Mouse (Mus musculus) midbrain, embryonic 16.5 days (tissue): ENCODE data around the gene Itgbl1. TPM values are rescaled to one million over a fixed set of nuclear protein-coding genes. Genes with fewer than 3 reads are reported as not detected.

Source experiments
- ATAC-seq: fragments of 200-750 bp; cut with Nextera tagmentation; 2 replicates; pipeline ENCODE4 v1.8.0; 2017; ENCODE audit warnings: moderate TSS enrichment
- H3K27ac ChIP-seq: fragments of 300-500 bp; sonication (generic); 2 replicates; pipeline ENCODE4 v1.5.1; 2014; ENCODE audit warnings: mild to moderate bottlenecking, low read length, mixed read lengths
- H3K27me3 ChIP-seq: fragments of 300-500 bp; sonication (generic); 2 replicates; pipeline ENCODE4 v1.6.1; 2014; ENCODE audit warnings: low read depth, low read length, mixed read lengths; ENCODE audit not compliant: control insufficient read depth, insufficient read depth
- H3K36me3 ChIP-seq: fragments of 300-500 bp; sonication (generic); 2 replicates; pipeline ENCODE4 v1.6.1; 2014; ENCODE audit warnings: mild to moderate bottlenecking, low read length, moderate library complexity, mixed read lengths; ENCODE audit not compliant: control insufficient read depth, insufficient read depth
- H3K4me1 ChIP-seq: fragments of 300-500 bp; sonication (generic); 2 replicates; pipeline ENCODE4 v1.6.1; 2014; ENCODE audit warnings: mild to moderate bottlenecking, low read length, mixed read lengths; ENCODE audit not compliant: control insufficient read depth, insufficient read depth
- H3K4me2 ChIP-seq: fragments of 300-500 bp; sonication (generic); 2 replicates; pipeline ENCODE4 v1.6.1; 2014; ENCODE audit warnings: mild to moderate bottlenecking, low read length, mixed read lengths
- H3K4me3 ChIP-seq: fragments of 300-500 bp; sonication (generic); 2 replicates; pipeline ENCODE4 v1.5.1; 2014; ENCODE audit warnings: low read depth, mild to moderate bottlenecking, low read length, moderate library complexity, mixed read lengths
- H3K9ac ChIP-seq: fragments of 300-500 bp; sonication (generic); 2 replicates; pipeline ENCODE4 v1.6.1; 2014; ENCODE audit warnings: low read depth, low read length, mixed read lengths
- H3K9me3 ChIP-seq: fragments of 300-500 bp; sonication (generic); replicated peaks from 2 replicates; pipeline ENCODE4 v1.6.1; 2014; ENCODE audit warnings: mild to moderate bottlenecking, low read length, mixed read lengths; ENCODE audit not compliant: control insufficient read depth, poor library complexity, severe bottlenecking
- WGBS: fragments of 180-500 bp; shearing (Covaris S2); extraction: QIAGEN DNeasy Blood & Tissue Kit; methylation state at CpG from one replicate; pipeline ENCODE4 v1.1.7; 2014; 5-methylcytosine and 5-hydroxymethylcytosine counted together
- polyA plus RNA-seq: library from polyadenylated mRNA; unstranded; fragments of >200 nt; fragmentation: Nextera tagmentation; extraction: Ambion mirVana; gene quantifications from 2 replicates; pipeline ENCODE4 v1.2.1, GENCODE M21; 2015

The Itgbl1 gene
- polyA plus RNA-seq, 1 experiment from 2014 or later, result 4.6 TPM

DNA sequence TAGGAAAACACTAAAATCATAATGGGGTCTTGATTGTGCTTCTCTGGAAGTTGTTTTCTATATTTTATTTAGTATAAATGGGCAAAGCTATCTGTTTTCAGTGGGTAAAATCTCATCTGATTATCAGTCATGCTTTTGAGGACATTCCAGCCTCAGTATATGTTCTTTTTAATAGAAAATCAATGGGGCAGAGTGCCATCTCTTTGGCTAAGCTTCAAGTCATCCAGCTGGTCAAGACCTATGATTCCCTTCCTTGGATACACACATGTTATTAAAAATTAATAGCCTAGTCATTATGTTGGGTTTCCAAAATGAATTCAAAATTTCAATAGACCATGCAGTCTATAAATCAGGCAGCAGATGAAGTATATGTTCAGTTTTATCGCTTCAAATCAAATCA lies 204.8 kb downstream of the Itgbl1 start:
- Histone ChIP-seq H3K9ac (no peak overlapping the region), H3K27me3 (no peaks in the 10 kb centered on the region), H3K36me3 (no peaks in the 10 kb centered on the region), H3K4me3 (no peak overlapping the region), H3K9me3 (no peaks in the 10 kb centered on the region), H3K4me1 (peaks cover 3% of the 10 kb centered on the region; the same call in 1 of the 2 replicates), H3K27ac (no peak overlapping the region), H3K4me2 (no peak overlapping the region)
- WGBS, result 92% methylated on average over 1 of the region's 1 CpGs
- no peak for ATAC-seq

DNA sequence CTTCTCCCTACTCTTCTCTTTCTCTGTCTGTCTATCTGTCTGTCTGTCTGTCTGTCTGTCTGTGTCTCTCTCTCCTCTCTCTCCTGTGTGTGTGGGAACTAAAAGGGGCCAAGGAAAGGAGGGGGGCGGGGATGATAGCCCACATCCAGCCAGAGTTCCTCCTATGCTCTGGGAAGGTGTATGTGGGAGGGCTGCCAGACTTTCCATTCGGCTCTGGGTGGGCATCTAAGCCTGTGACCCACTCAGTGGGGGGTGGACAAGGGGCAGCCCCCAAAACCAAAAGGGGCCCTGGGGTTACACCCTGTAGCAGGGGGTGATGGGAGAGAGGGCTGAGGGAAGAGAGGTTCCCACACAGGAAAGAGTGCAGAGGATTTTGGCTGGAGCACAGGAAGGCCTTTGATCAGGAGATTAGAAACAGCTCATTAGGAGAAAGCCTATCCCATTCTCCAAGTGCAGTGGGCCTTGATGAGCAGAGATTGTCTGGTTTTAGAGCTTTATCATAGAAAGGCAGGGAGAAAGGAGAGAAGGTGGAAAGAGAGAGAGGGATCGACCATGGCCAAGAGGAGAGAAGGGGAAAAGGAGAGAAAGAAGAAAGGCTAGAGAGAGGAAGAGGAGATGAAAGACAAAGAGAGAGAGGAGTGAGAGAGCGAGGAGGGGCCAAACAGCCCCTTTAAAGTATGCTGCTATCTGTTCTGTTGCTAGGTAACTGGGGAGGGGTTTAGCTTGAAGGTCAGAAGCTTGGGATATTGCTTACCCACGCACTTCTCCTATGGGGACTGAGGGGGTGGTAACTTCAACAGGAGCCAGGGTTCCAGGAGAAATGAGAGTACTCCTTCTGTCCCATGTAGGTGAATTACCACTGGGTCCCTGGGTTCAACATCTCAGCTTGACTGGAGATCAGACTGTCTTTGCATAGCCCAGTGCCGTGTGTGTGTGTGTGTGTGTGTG lies 206.3 kb downstream of the Itgbl1 start:
- Histone ChIP-seq H3K36me3 (no peaks in the 10 kb centered on the region), H3K4me1 (peaks cover 3% of the 10 kb centered on the region; the same call in 1 of the 2 replicates), H3K9me3 (no peaks in the 10 kb centered on the region), H3K27me3 (no peaks in the 10 kb centered on the region), H3K4me2 (no peak overlapping the region), H3K9ac (no peak overlapping the region), H3K27ac (no peak overlapping the region), H3K4me3 (no peak overlapping the region)
- 8% methylated on average over 6 of the region's 6 CpGs for WGBS
- ATAC-seq, result no peak

GRCm38 (mm10) chr14:123927903-123928302 lies 268.1 kb downstream of the Itgbl1 start:
- Histone ChIP-seq H3K4me1 (no peaks in the 10 kb centered on the region), H3K27ac (no peak overlapping the region), H3K9me3 (no peaks in the 10 kb centered on the region), H3K4me3 (no peak overlapping the region), H3K4me2 (no peak overlapping the region), H3K9ac (no peak overlapping the region), H3K27me3 (no peaks in the 10 kb centered on the region), H3K36me3 (no peaks in the 10 kb centered on the region)
- 98% methylated on average over 1 of the region's 1 CpGs for WGBS
- ATAC-seq, result no peak

DNA sequence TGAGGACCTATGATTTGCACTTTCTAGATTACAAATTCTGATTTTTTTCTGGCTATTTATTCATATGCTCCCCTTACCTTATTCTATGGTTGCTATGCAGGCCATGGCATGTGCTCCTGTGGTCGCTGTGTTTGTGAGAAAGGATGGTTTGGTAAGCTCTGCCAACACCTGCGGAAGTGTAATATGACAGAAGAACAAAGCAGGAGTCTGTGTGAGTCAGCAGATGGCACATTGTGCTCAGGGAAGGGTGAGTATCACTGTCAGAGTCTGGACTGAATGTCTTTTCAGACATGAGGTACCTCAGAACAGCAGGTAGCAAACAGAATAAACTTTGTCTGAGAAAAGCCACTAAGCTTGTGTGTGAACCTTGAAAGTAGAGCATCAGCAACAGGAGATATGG lies 306.8 kb downstream of the Itgbl1 start:
- Histone ChIP-seq H3K27me3 (no peaks in the 10 kb centered on the region), H3K27ac (no peak overlapping the region), H3K9ac (no peak overlapping the region), H3K4me1 (no peaks in the 10 kb centered on the region), H3K36me3 (no peaks in the 10 kb centered on the region), H3K4me2 (no peak overlapping the region), H3K9me3 (no peaks in the 10 kb centered on the region), H3K4me3 (no peak overlapping the region)
- no peak for ATAC-seq
- 70% methylated on average over 2 of the region's 2 CpGs for WGBS

GRCm38 (mm10) chr14:123967996-123968395 lies 308.2 kb downstream of the Itgbl1 start:
- no peaks in the 10 kb centered on the region for H3K36me3 ChIP-seq
- no peaks in the 10 kb centered on the region for H3K9me3 ChIP-seq
- H3K4me3 ChIP-seq, result no peak overlapping the region
- no peaks in the 10 kb centered on the region for H3K4me1 ChIP-seq
- no peak overlapping the region for H3K4me2 ChIP-seq
- H3K27ac ChIP-seq, result no peak overlapping the region
- WGBS, result 92% methylated on average over 6 of the region's 6 CpGs
- no peak overlapping the region for H3K9ac ChIP-seq
- H3K27me3 ChIP-seq, result no peaks in the 10 kb centered on the region
- no peak for ATAC-seq

DNA sequence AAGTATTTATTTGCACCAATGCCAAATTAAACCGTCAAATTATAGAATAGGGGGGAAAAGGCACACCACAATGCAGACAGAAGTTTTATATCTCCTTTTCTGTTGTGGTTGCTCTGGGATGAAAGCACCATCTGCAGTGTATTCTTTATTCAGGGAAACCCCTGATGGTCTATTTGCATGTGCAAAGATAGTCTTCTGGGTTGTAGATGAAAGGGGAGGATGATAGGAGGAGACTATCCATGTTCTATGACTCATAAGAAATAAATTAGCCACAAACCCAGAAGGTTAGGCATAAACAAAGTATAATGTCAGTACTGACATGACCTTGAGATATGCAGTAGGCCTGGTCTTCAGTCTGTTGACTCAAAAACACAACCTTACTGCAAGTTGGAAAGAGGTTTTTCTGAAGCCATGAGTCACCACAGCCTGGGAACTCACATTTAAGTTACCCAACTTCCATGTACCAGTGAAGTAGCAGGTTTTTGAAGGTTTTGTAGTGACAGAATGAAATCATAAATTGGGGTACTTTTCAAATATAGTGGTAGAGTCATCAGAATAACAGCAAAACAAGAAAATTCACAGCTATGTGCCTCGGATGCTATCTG lies 330.9 kb downstream of the Itgbl1 start:
- no peak overlapping the region for H3K4me3 ChIP-seq
- no peak overlapping the region for H3K9ac ChIP-seq
- no peak overlapping the region for H3K4me2 ChIP-seq
- no peaks in the 10 kb centered on the region for H3K9me3 ChIP-seq
- no peaks in the 10 kb centered on the region for H3K4me1 ChIP-seq
- H3K27ac ChIP-seq, result no peak overlapping the region
- no peak for ATAC-seq
- WGBS, result 62% methylated on average over 2 of the region's 2 CpGs
- H3K36me3 ChIP-seq, result no peaks in the 10 kb centered on the region
- no peaks in the 10 kb centered on the region for H3K27me3 ChIP-seq

Other genes starting within 250 kb of the Itgbl1 start
- gene Nalcn, start 32.8 kb upstream of the Itgbl1 start, polyA plus RNA-seq, result 17.2 and 17.6 TPM in 2 replicates